In the genomic region with DNA sequence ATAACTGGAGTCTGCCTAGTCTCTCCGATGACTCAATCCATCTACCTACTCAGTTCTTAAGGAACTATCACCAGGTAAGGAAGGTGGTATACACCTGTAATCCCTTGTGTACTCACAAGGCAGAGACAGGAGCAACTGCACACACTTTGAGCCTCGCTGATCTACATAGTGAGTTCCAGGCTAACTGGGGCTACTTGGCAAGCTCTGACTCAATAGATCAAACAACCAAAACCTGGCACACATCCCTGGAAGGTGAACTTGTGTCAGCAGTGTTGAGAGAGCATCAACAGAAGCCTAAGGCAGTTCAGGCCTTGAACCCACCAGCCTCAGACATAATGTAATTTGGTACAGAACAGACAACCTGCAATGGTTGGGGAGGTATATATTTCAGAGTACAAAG, we compare ENCODE assay signal across 26 mouse cellular contexts.
"Had no signal": no experiment of that assay in that cellular context is flagged by ENCODE, and none has a peak within 500 bp of the region (broad histone marks: within the 10 kb centered on the region; RNA-seq: fewer than 3 reads in every experiment).

No protein-coding gene starts in this region.

- H3K36me3 ChIP-seq: limb, embryonic 10.5 days; limb, embryonic 12.5 days; limb, embryonic 13.5 days; limb, embryonic 15.5 days; liver, embryonic 13.5 days; liver, embryonic 15.5 days; lung, embryonic 15.5 days; midbrain, embryonic 10.5 days; midbrain, embryonic 12.5 days; midbrain, embryonic 13.5 days; midbrain, embryonic 15.5 days; neural tube, embryonic 12.5 days; neural tube, embryonic 13.5 days had no signal

- H3K27ac ChIP-seq: limb, embryonic 10.5 days; limb, embryonic 13.5 days; limb, embryonic 15.5 days; liver, embryonic 13.5 days; liver, embryonic 14.5 days; liver, embryonic 15.5 days; lung, embryonic 15.5 days; macrophage; neural tube, embryonic 12.5 days had no signal

- H3K9ac ChIP-seq: limb, embryonic 12.5 days; limb, embryonic 13.5 days; limb, embryonic 15.5 days; liver, embryonic 13.5 days; liver, embryonic 14.5 days; liver, embryonic 15.5 days; lung, embryonic 14.5 days; lung, embryonic 15.5 days; midbrain, embryonic 12.5 days; midbrain, embryonic 13.5 days; neural tube, embryonic 12.5 days had no signal

- H3K27me3 ChIP-seq: limb, embryonic 12.5 days; limb, embryonic 13.5 days; limb, embryonic 15.5 days; liver, embryonic 13.5 days; liver, embryonic 15.5 days; lung, embryonic 15.5 days; megakaryocyte, embryonic 14.5 days; midbrain, embryonic 13.5 days; midbrain, embryonic 15.5 days; neural tube, embryonic 12.5 days; neural tube, embryonic 13.5 days had no signal

- H3K4me3 ChIP-seq: liver, embryonic 15.5 days; myocyte had no signal

- H3K9me3 ChIP-seq: limb, embryonic 10.5 days; limb, embryonic 12.5 days; limb, embryonic 13.5 days; limb, embryonic 15.5 days; liver, embryonic 13.5 days; liver, embryonic 15.5 days; lung, embryonic 15.5 days; megakaryocyte, embryonic 14.5 days; midbrain, embryonic 10.5 days; midbrain, embryonic 12.5 days; midbrain, embryonic 13.5 days; midbrain, embryonic 15.5 days; neural tube, embryonic 12.5 days; neural tube, embryonic 13.5 days had no signal

- H3K4me2 ChIP-seq: liver, embryonic 11.5 days had no signal

- DNase-seq: left cerebral cortex, postnatal 4 days; liver, embryonic 13.5 days; lung, adult 18-20 months; lung, adult 2 months; lung, embryonic 14.5 days; lung, postnatal 10 days; lung, postnatal 14 days; lung, postnatal 36 days; midbrain, embryonic 14.5 days had no signal
